Mouse (Mus musculus): ENCODE measurements around the gene Nfkbil1. TPM values are rescaled to one million over a fixed set of nuclear protein-coding genes. Genes with fewer than 3 reads are reported as not detected.
A peak's percentile ranks its signal among the peaks of the same experiment; 100 is the strongest.

Gene Nfkbil1
- polyA plus RNA-seq, 1 experiment from 2014 or later = 14.5 TPM

DNA sequence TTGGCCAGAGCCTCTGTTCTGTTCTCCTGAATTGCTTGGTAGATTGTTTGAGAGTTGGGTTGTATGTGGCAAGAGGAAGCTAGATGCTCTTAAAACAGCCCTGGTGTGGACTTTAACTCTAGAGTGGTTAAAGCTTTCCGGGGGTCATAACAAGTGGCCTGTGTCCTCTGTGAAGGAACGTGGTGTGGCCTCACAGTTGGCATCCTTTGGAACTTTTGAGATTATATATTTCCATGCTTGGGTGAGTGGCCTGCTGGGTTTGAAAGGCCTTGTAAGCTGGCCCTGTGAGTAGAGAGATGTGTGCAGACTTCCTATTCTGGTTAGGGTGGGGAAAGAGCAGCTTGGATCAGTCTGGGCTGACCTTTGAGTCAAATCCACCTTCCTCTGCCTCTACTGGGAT is 9.4 kb upstream of the Nfkbil1 start:
- H3K36me3 ChIP-seq (ENCODE audit: insufficient read depth, low read length) = peaks cover 51% of the 10 kb centered on the region
- H3K9ac ChIP-seq (ENCODE audit: low read depth, low read length) = 0 out of 2 replicates have a peak overlapping the region, but pooled peaks have one; percentile 100
- no peak for TF ChIP-seq CTCF (IDR thresholded peaks at IDR 0.05; ENCODE audit: low read depth)
- no peaks in the 10 kb centered on the region for H3K9me3 ChIP-seq (replicated peaks; ENCODE audit: low read length)
- peaks cover 25% of the 10 kb centered on the region for H3K4me1 ChIP-seq (replicated peaks; ENCODE audit: insufficient read depth, low read length)
- no peak overlapping the region for H3K4me3 ChIP-seq (replicated peaks; ENCODE audit: low read depth, low read length)
- WGBS = 32% methylated on average over 2 of the region's 2 CpGs
- DNase-seq (ENCODE audit: low spot score) (no peak), ATAC-seq (replicated peaks; ENCODE audit: low FRiP score, low read depth) (no peak)
- peak overlapping the region; percentile 100; the same call in 1 of the 2 replicates for H3K27ac ChIP-seq
- H3K27me3 ChIP-seq (ENCODE audit: insufficient read depth, low read length) = no peaks in the 10 kb centered on the region
- H3K4me2 ChIP-seq (ENCODE audit: low read length) = peak overlapping the region; percentile 84

DNA sequence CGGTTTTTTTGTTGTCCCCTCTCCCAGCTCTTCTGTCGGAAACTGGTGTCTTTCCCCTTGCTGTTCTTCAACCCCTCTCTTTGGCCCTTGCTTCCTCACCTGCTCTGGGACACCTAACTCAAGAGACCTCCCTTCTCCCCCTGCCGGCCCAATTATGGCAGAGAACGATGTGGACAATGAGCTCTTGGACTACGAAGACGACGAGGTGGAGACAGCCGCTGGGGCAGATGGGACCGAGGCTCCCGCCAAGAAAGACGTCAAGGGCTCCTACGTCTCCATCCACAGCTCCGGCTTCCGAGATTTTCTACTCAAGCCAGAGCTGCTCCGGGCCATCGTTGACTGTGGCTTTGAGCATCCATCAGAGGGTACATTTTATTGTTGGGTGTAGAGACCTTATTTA is 7.5 kb upstream of the Nfkbil1 start:
- Histone ChIP-seq H3K27ac (peak overlapping the region; percentile 100), H3K9me3 (replicated peaks; ENCODE audit: low read length) (no peaks in the 10 kb centered on the region), H3K4me3 (replicated peaks; ENCODE audit: low read depth, low read length) (peak overlapping the region; percentile 97), H3K4me1 (replicated peaks; ENCODE audit: insufficient read depth, low read length) (peaks cover 25% of the 10 kb centered on the region), H3K27me3 (ENCODE audit: insufficient read depth, low read length) (no peaks in the 10 kb centered on the region), H3K4me2 (ENCODE audit: low read length) (peak overlapping the region; percentile 84), H3K9ac (ENCODE audit: low read depth, low read length) (peak overlapping the region; percentile 100), H3K36me3 (ENCODE audit: insufficient read depth, low read length) (peaks cover 34% of the 10 kb centered on the region)
- DNase-seq (ENCODE audit: low spot score) = peak; percentile 76
- 2% methylated on average over 16 of the region's 16 CpGs for WGBS
- no peak for ATAC-seq (replicated peaks; ENCODE audit: low FRiP score, low read depth)
- TF ChIP-seq CTCF (IDR thresholded peaks at IDR 0.05; ENCODE audit: low read depth) = peak; percentile 42

DNA sequence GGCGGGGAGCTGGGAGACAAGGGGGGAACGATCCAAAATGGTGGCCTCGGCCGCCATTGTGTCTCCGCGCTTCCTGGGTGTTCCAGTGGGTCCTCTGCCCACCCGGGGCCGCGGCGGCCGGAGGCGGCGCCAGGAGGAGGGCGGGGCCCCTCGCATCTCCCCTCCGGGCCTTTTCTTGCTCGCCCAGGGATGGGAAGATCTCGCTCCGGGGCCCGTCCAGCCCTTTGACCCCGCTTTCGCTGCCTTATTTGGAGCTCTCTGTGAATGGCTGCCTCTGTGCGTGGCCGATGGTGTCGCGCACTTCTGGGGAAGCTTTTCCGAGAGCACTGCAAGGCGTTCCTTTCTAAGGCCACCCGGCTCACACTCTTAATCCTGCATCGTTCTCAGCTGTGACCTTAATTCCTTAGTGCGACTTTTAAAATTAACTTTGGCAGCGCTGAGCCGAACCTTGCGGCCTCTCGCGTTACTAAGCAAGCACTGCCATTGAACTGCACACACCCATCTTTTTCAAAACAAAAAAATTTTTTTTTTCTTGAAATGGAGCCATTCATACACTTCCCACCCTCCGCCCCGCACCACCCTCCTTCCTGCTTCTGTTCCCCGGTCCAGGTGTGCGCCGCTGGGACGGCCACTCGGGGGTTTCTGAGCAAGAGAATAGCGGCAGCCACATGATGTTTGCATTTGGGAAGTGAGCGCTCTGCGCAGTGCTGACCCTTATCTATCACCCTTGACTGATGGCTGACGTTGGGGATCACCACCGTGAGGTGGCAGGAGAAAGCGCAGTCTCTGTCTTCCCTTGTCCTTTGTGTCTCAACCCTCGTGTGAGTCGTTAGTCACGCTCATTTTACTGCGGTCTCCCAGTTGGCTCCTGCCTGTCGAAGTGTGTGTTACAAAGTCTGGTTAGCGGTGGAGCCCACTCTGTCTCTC is 6.7 kb upstream of the Nfkbil1 start:
- H3K4me2 ChIP-seq (ENCODE audit: low read length) = peak overlapping the region; percentile 84
- DNase-seq (ENCODE audit: low spot score) (peak; percentile 82), ATAC-seq (replicated peaks; ENCODE audit: low FRiP score, low read depth) (peak; percentile 37)
- under 1% methylated on average over 55 of the region's 55 CpGs for WGBS
- peak overlapping the region; percentile 100 for H3K9ac ChIP-seq (ENCODE audit: low read depth, low read length)
- H3K4me1 ChIP-seq (replicated peaks; ENCODE audit: insufficient read depth, low read length) = peaks cover 25% of the 10 kb centered on the region
- peak overlapping the region; percentile 97 for H3K4me3 ChIP-seq (replicated peaks; ENCODE audit: low read depth, low read length)
- no peaks in the 10 kb centered on the region for H3K9me3 ChIP-seq (replicated peaks; ENCODE audit: low read length)
- TF ChIP-seq CTCF (IDR thresholded peaks at IDR 0.05; ENCODE audit: low read depth) = no peak; the same call in 1 of the 2 replicates
- H3K27me3 ChIP-seq (ENCODE audit: insufficient read depth, low read length) = no peaks in the 10 kb centered on the region
- peak overlapping the region; percentile 100 for H3K27ac ChIP-seq
- H3K36me3 ChIP-seq (ENCODE audit: insufficient read depth, low read length) = peaks cover 27% of the 10 kb centered on the region

DNA sequence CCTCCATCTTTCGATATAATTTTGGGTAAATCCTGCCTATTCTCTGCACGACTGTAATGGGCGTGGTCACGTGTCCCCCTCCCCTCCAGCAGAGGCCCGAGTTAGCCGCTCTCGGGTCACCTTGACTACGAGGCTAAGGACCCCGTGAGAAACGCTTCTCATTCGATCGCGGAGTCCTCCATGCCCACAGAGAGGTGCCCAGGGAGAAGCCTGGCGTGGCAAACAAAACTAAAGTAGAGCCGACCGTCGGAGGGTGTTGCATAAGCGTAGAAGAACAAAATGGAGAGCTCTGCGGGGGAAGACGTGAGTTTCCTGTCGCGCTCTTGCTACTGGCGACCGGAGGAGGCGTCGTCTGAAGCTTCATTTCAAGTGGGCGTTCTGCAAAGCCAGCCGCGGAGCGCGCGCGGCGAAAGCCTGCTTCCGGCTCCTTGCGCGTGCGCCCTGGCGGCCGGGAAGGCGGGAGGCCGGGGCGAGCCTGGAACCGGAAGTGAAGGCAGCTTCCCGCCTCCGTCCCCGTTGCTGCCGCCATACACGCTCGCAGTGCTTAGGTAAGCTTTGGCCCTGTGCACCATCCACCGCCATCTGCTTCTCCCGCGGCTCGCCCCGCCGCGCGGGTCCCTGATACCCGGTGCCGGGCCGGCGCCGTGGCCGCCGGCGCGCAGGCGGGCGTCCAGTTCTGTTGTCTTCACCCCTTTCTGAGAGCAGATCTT is 5.9 kb upstream of the Nfkbil1 start, which contains the start of gene Ddx39b:
TSS of gene Ddx39b (plus strand) at position 442 of the 710 bp plus-strand sequence.
- H3K9ac ChIP-seq (ENCODE audit: low read depth, low read length) = peak within 1 kb of the TSS; percentile 100
- DNase-seq (ENCODE audit: low spot score) = peak; percentile 98
- TF ChIP-seq CTCF (IDR thresholded peaks at IDR 0.05; ENCODE audit: low read depth) = peak; percentile 27; the same call in 1 of the 2 replicates
- WGBS = under 1% methylated on average over 68 of the region's 69 CpGs
- H3K27ac ChIP-seq = peak within 1 kb of the TSS; percentile 100
- H3K4me2 ChIP-seq (ENCODE audit: low read length) = peak within 1 kb of the TSS; percentile 84
- peaks cover 19% of the 10 kb centered on the region for H3K36me3 ChIP-seq (ENCODE audit: insufficient read depth, low read length)
- ATAC-seq (replicated peaks; ENCODE audit: low FRiP score, low read depth) = peak; percentile 84
- no peaks in the 10 kb centered on the region for H3K27me3 ChIP-seq (ENCODE audit: insufficient read depth, low read length)
- no peaks in the 10 kb centered on the region for H3K9me3 ChIP-seq (replicated peaks; ENCODE audit: low read length)
- peak within 1 kb of the TSS; percentile 97 for H3K4me3 ChIP-seq (replicated peaks; ENCODE audit: low read depth, low read length)
- peaks cover 25% of the 10 kb centered on the region for H3K4me1 ChIP-seq (replicated peaks; ENCODE audit: insufficient read depth, low read length)

DNA sequence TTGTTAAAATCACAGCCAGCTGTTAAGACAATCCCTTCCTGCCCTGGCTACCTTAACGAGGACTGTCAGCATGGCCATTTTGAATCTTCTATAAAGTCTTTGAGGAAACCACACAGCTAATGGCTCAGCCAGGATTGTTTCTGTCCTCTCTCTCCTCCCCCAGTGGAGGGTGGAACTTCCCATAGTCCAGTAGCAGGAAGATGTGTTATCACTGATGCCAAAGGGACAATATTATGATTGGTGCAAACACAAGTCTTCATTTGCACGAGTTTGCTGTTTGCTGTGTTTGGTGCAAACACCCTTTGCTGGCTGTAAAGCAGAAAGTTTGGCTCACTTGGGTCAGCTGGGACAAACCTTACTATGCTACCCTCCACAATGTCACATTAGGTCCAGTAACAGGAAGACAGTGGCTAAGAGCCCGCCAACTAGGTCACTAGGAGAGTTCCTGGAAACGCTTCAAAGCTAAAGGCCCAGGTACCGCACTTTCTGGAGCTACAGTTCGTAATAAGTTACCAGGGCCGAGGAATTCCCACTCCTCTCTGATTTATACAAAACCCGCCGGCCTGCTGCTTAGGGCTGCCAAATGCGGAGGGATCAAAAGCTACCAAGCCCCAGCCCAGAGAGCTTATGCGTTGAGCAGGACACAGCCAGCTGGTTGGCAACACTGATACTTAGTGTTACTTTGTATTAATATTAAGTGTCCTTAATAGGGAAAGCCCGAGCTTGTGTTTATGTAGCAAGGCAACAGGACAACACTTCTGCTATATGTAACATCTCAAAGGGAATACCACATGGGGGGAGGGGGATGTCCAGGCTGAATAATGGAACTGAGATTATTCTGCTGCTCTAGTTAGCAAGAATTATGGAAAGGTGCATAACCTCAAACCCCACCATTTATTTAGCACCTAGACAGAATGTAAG is 5.1 kb upstream of the Nfkbil1 start:
- H3K4me1 ChIP-seq (replicated peaks; ENCODE audit: insufficient read depth, low read length) = peaks cover 25% of the 10 kb centered on the region
- H3K27me3 ChIP-seq (ENCODE audit: insufficient read depth, low read length) = no peaks in the 10 kb centered on the region
- peaks cover 14% of the 10 kb centered on the region for H3K36me3 ChIP-seq (ENCODE audit: insufficient read depth, low read length)
- ATAC-seq (replicated peaks; ENCODE audit: low FRiP score, low read depth) (peak; percentile 1; the same call in 1 of the 2 replicates), DNase-seq (ENCODE audit: low spot score) (peak; percentile 39)
- no peaks in the 10 kb centered on the region for H3K9me3 ChIP-seq (replicated peaks; ENCODE audit: low read length)
- peak overlapping the region; percentile 100 for H3K9ac ChIP-seq (ENCODE audit: low read depth, low read length)
- peak overlapping the region; percentile 84 for H3K4me2 ChIP-seq (ENCODE audit: low read length)
- H3K4me3 ChIP-seq (replicated peaks; ENCODE audit: low read depth, low read length) = peak overlapping the region; percentile 97
- WGBS = 21% methylated on average over 12 of the region's 12 CpGs
- peak overlapping the region; percentile 100 for H3K27ac ChIP-seq
- TF ChIP-seq CTCF (IDR thresholded peaks at IDR 0.05; ENCODE audit: low read depth) = no peak
